Mouse (Mus musculus) retina, adult 2 months (tissue): Measurements from ENCODE around the gene Popdc2.
"Not testable (repeated sequence)": the region's sequence is repeated elsewhere in the genome, so short reads cannot be mapped to it uniquely, and the experiment has no call there.

Experiments used
- DNase-seq: peaks from one replicate; pipeline ENCODE4 v3.0.0-alpha.2; 2012; ENCODE audit warnings: low read depth, low spot score

Gene Popdc2

DNA sequence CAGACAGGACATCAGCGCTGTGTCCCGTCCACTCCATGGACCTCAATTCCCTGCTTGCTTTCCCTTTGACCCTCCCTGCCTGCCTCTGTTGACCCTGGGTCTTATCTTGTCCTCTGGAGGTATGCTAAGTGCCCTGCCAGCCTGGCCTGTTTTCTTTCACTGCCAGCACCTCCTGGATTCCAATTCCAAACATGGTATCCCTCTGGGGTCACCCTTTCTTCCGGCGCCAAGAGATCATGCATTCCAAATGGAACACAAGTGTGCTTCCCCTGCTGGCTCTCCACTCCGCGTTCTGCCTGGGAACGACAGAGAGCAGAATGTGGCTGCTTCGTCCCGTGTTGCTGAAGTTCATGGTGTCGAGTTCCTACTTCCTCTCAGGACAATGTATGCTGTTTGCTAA, at the start of gene Popdc2:
TSS of gene Popdc2 (plus strand) at position 277 of the 400 bp plus-strand sequence.
- no peak for DNase-seq

- no peak for DNase-seq
Measured at GRCm38 (mm10) chr16:38318492-38318891, 43.5 kb upstream of the Popdc2 start.

GRCm38 (mm10) chr16:38319087-38319486, 42.9 kb upstream of the Popdc2 start:
- DNase-seq = no peak

GRCm38 (mm10) chr16:38321452-38321935, 40.5 kb upstream of the Popdc2 start:
- DNase-seq = peak; percentile 26

- no peak for DNase-seq
Measured at GRCm38 (mm10) chr16:38324311-38324710, 37.7 kb upstream of the Popdc2 start.

GRCm38 (mm10) chr16:38326778-38327397, 35.1 kb upstream of the Popdc2 start:
- no peak for DNase-seq

- DNase-seq = no peak
Measured at GRCm38 (mm10) chr16:38329340-38329739, 32.7 kb upstream of the Popdc2 start.

GRCm38 (mm10) chr16:38334431-38334830, 27.6 kb upstream of the Popdc2 start:
- DNase-seq = no peak

DNA sequence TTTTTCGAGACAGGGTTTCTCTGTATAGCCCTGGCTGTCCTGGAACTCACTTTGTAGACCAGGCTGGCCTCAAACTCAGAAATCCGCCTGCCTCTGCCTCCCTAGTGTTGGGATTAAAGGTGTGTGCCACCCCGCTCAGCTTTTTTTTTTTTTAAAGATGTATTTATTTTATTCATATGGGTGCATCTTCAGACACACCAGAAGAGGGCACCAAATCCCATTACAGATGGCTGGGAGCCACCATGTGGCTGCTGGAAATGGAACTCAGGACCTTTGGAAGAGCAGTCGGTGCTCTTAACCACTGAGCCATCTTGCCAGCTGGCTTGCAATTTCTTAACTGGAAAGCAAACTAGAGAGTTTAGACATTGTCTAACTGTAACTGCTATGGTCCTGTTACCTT, 23.9 kb upstream of the Popdc2 start:
- DNase-seq = not testable (repeated sequence)

DNA sequence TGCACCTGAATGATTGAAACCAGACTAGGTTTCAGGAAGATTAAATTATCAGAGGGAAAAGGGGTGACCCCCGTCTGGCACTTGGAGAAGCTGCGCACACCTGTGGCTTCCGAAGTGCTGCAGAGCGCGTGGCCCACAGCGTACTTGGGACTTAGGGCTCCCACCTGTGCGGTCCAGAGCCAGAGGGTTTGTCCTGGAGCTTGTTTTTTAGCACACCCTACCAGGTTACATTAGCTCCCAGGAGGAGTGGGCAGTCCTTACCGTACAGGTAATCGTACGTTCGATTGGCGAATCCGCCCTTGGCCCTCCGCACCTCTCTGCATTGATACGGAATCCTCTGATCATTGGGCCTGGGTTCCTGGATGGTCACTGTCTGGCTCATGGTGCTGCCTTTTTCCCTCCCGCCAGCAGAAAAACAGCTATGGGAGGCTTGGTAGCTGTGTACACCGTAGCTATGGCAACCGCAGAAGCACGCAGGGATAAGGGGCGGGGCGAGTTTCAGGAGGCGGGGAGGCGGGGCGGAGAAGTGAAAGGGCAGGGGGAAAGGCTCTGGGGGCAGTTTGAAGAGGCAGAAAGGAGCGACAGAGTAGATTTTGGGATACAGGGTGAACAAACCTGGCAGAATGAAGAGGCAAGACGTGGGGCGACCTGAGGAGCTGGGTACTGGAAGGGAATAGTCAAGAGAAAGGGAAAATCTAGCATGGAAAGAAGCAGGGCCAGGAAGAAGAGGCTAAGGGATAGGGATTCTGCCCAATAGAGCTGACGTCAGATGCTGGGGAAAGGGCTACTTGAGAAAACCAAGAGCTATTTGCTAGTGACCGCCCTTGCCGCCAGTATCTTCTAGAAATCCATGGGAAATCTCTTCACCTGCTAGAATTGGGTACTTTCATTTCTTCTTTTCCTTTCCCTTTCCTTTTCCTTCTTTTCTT, 20.3 kb upstream of the Popdc2 start, which contains the start of gene Maats1:
TSS of gene Maats1 (minus strand) at position 748 of the 929 bp plus-strand sequence.
- DNase-seq = peak; percentile 26

- no peak for DNase-seq
Measured at GRCm38 (mm10) chr16:38344941-38345725, 16.9 kb upstream of the Popdc2 start.

DNA sequence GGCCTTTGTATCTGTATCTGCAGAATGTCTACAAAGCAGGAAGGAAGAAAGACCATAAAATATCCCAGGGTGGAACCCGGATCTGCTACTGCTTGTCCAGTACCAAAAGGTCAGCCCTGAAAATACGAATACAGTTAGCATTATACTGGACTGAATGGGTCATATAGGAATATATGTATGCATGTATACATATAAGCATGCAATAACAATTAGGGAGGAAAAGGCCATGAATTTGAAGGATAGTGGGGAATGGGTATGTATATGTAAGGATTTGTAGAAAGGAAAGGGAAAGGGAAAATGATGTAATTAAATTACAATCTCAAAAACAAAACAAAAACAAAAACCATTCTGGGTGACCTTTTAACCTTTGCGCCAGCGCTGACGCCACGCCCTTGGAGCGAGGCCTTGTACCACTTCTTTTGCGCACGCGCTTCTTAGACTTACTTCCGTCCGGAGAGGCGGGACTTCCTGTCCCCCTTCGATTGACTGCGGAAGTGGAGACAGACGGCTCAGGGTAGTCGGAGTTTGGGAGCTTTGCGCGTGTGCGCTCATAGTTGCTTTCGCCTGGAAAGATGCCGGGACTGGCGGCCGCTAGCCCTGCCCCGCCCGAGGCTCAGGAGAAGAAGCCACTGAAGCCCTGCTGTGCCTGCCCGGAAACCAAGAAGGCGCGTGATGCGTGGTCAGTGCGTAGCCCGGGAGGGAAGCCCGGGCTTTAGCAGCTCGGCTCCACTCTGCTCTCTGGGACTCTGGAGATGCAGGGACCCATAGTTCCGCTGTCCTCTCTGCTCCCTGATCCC, 15.3 kb upstream of the Popdc2 start, which contains the start of the genes Cox17 and Gm21987:
TSS of gene Cox17 (plus strand) at position 463 of the 797 bp plus-strand sequence.
TSS of gene Gm21987 (plus strand) at position 512 of the 797 bp plus-strand sequence.
- peak; percentile 85 for DNase-seq

GRCm38 (mm10) chr16:38347588-38347987, 14.4 kb upstream of the Popdc2 start:
- DNase-seq = no peak

GRCm38 (mm10) chr16:38348217-38348761, 13.7 kb upstream of the Popdc2 start:
- no peak for DNase-seq

- no peak for DNase-seq
Measured at GRCm38 (mm10) chr16:38349881-38350280, 12.1 kb upstream of the Popdc2 start.

- DNase-seq = no peak
Measured at GRCm38 (mm10) chr16:38350361-38350855, 11.6 kb upstream of the Popdc2 start.

GRCm38 (mm10) chr16:38350939-38351338, 11.1 kb upstream of the Popdc2 start:
- DNase-seq = no peak

DNA sequence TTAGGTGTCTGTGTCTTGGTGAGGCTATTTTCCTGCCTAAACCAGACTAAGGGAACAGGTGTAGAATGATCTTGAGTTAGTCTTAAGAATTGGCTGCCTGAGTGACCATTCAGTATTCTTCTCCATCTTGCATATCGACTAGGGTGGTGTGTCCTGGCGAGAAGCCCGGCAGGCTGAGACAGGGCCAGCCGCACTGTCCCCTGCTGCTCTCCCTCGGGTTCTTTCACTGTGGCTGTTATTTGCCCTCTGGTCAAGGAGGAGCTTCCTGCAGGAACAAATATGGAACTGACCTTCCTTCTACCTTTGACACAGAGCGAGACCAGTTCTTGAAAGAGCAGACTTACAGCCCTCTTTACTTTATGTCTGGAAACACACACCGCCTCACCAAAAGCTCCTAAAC, 10.0 kb upstream of the Popdc2 start:
- DNase-seq = no peak

GRCm38 (mm10) chr16:38352851-38353250, 9.2 kb upstream of the Popdc2 start:
- no peak for DNase-seq

DNA sequence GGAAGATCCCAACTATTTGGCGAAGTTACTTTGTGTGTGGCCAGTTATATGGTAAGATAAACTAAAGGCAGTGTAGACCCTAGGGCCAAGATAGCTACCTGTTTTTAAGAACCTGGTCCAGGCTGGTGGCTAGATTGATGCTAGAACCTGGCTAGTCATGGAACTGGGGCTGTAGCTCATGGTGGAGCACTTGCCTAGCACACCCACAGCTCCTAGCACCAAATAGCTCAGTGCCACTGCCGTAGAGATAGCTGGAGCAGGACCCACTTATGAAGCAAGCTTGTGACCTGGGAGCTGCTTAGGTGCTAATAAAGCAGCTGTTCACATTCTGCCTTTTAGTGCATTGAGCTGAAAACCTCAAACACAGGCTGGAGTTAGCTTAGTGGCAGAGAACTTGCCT, 8.4 kb upstream of the Popdc2 start:
- no peak for DNase-seq
